Comparison of ENCODE assay signal across 27 mouse cellular contexts in the genomic region with DNA sequence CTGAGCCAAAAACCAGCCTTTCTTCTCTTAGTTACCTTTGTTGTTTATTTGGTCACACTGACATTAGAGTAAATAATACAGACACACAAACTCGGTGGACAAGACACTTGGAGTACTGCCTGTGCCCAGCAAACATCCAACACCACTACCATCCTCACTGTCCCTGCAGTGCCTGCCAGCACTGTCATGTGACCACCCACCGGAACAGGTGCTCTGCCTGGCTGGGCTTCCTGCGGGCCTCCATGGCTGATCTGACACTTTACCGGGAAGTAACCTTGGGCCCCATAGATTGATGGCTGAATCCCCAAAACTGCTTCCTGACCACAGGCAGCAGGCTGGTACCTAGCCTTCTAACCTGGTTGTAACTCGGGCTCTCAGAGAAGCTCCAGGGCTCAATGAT.
DNase-seq lines count a peak whose midpoint lies in the region; ATAC-seq and TF ChIP-seq lines count a peak whose summit lies in the region.
"Had no signal": no experiment of that assay in that cellular context is flagged by ENCODE, and none has a peak within 500 bp of the region (broad histone marks: within the 10 kb centered on the region; RNA-seq: fewer than 3 reads in every experiment).

No protein-coding gene starts in this region.

- no peaks in the 10 kb centered on the region for H3K79me2 ChIP-seq in heart, adult 2 months (replicated peaks; ENCODE audit: control insufficient read depth, insufficient read depth, low read length)

- no peak overlapping the region for H3K9ac ChIP-seq in forebrain, embryonic 11.5 days (ENCODE audit: low read length)
- H3K9ac ChIP-seq in forebrain, embryonic 15.5 days (replicated peaks): no peak overlapping the region
- no peak overlapping the region for H3K9ac ChIP-seq in heart, adult 2 months (ENCODE audit: low read depth, low read length)
- H3K9ac ChIP-seq: embryonic facial prominence, embryonic 13.5 days; forebrain, embryonic 13.5 days; forebrain, postnatal 0 days; heart, embryonic 13.5 days; hindbrain, embryonic 14.5 days had no signal

- H3K4me1 ChIP-seq in forebrain, embryonic 11.5 days (replicated peaks; ENCODE audit: control insufficient read depth, insufficient read depth, low read length): no peaks in the 10 kb centered on the region
- H3K4me1 ChIP-seq in forebrain, embryonic 15.5 days: no peaks in the 10 kb centered on the region
- H3K4me1 ChIP-seq in heart, adult 2 months (ENCODE audit: control insufficient read depth, insufficient read depth, low read length): no peaks in the 10 kb centered on the region
- H3K4me1 ChIP-seq: embryonic facial prominence, embryonic 10.5 days; forebrain, embryonic 13.5 days had no signal

- peak; percentile 39 for DNase-seq in forebrain, embryonic 11.5 days (ENCODE audit: low spot score)
- peak; percentile 83 for DNase-seq in heart, adult 11 months
- no peak for DNase-seq in heart, adult 2 months
- peak; percentile 26 for DNase-seq in lung, postnatal 25 days (ENCODE audit: low spot score)
- DNase-seq in lung, postnatal 36 days: no peak
- DNase-seq: adrenal gland, adult 8-10 months; adrenal gland, postnatal 25 days; cerebellum, adult 11-12 months; cerebellum, adult 8-10 months; cerebellum, postnatal 10 days; cerebellum, postnatal 36 days; embryo, embryonic 11 days; forebrain, postnatal 0 days; gastrocnemius, postnatal 10 days; heart, postnatal 14 days; heart, postnatal 4 days had no signal

- no peak for TF ChIP-seq POLR2A in heart, adult 2 months (IDR thresholded peaks at IDR 0.05; ENCODE audit: insufficient read depth, low read depth, low read length)

- WGBS in forebrain, embryonic 11.5 days: 82% methylated on average over 5 of the region's 5 CpGs
- 88% methylated on average over 5 of the region's 5 CpGs for WGBS in forebrain, embryonic 15.5 days
- 77% methylated on average over 5 of the region's 5 CpGs for WGBS in heart, adult 2 months

- no peak overlapping the region for H3K4me2 ChIP-seq in forebrain, embryonic 11.5 days (ENCODE audit: low read depth, low read length, severe bottlenecking)
- H3K4me2 ChIP-seq in forebrain, embryonic 15.5 days (replicated peaks): no peak overlapping the region
- H3K4me2 ChIP-seq: embryonic facial prominence, embryonic 13.5 days; forebrain, embryonic 13.5 days; heart, embryonic 13.5 days; hindbrain, embryonic 14.5 days had no signal

- no peak for TF ChIP-seq EP300 in heart, adult 2 months (IDR thresholded peaks at IDR 0.05; ENCODE audit: insufficient read depth, low read depth, low read length)

- ATAC-seq in forebrain, embryonic 11.5 days (replicated peaks; ENCODE audit: low FRiP score): no peak
- no peak for ATAC-seq in forebrain, embryonic 15.5 days (replicated peaks)
- ATAC-seq: activated CD4-positive, CD25-positive, alpha-beta regulatory T cell, adult 4 months; forebrain, embryonic 13.5 days; forebrain, postnatal 0 days; hindbrain, postnatal 0 days; inflammation-experienced regulatory T-cells, adult 6 months; intestine, embryonic 16.5 days had no signal

- H3K27ac ChIP-seq in forebrain, embryonic 11.5 days (ENCODE audit: low read depth, low read length): no peak overlapping the region
- no peak overlapping the region for H3K27ac ChIP-seq in forebrain, embryonic 15.5 days (replicated peaks)
- no peak overlapping the region for H3K27ac ChIP-seq in heart, adult 2 months
- H3K27ac ChIP-seq: embryonic facial prominence, embryonic 10.5 days; embryonic facial prominence, embryonic 13.5 days; forebrain, embryonic 13.5 days; heart, embryonic 13.5 days; hindbrain, embryonic 14.5 days; hindbrain, postnatal 0 days had no signal

- no peaks in the 10 kb centered on the region for H3K27me3 ChIP-seq in forebrain, embryonic 11.5 days (ENCODE audit: control insufficient read depth, insufficient read depth, low read length)
- no peaks in the 10 kb centered on the region for H3K27me3 ChIP-seq in forebrain, embryonic 15.5 days
- H3K27me3 ChIP-seq in heart, adult 2 months (ENCODE audit: control insufficient read depth, insufficient read depth, low read length): no peaks in the 10 kb centered on the region
- H3K27me3 ChIP-seq: embryonic facial prominence, embryonic 13.5 days; forebrain, embryonic 13.5 days had no signal

- TF ChIP-seq CTCF in heart, adult 2 months (IDR thresholded peaks at IDR 0.05): no peak

- no peaks in the 10 kb centered on the region for H3K9me3 ChIP-seq in forebrain, embryonic 11.5 days (ENCODE audit: control insufficient read depth, low read length)
- no peaks in the 10 kb centered on the region for H3K9me3 ChIP-seq in forebrain, embryonic 15.5 days
- H3K9me3 ChIP-seq: embryonic facial prominence, embryonic 10.5 days; embryonic facial prominence, embryonic 13.5 days; forebrain, embryonic 13.5 days; heart, embryonic 13.5 days had no signal

- H3K4me3 ChIP-seq in forebrain, embryonic 11.5 days (ENCODE audit: low read depth, low read length): no peak overlapping the region
- H3K4me3 ChIP-seq in forebrain, embryonic 15.5 days: no peak overlapping the region
- no peak overlapping the region for H3K4me3 ChIP-seq in heart, adult 2 months
- H3K4me3 ChIP-seq: embryonic facial prominence, embryonic 10.5 days; embryonic facial prominence, embryonic 13.5 days; erythroblast, embryonic 14.5 days; forebrain, embryonic 13.5 days; heart, embryonic 13.5 days had no signal

- H3K36me3 ChIP-seq in forebrain, embryonic 11.5 days (ENCODE audit: control insufficient read depth, insufficient read depth, low read length): no peaks in the 10 kb centered on the region
- H3K36me3 ChIP-seq in forebrain, embryonic 15.5 days: no peaks in the 10 kb centered on the region
- H3K36me3 ChIP-seq in heart, adult 2 months (ENCODE audit: control insufficient read depth, insufficient read depth, low read length): no peaks in the 10 kb centered on the region
- H3K36me3 ChIP-seq: embryonic facial prominence, embryonic 10.5 days; embryonic facial prominence, embryonic 13.5 days; heart, embryonic 13.5 days had no signal

- intact Hi-C loops in heart, adult 2 months (cut with DNase I): no loop called here

Comparison
In these comparisons a context has a peak if more than half of its experiments do, and no peak if none do; other contexts are left out.
1. DNase-seq: peak in forebrain, embryonic 11.5 days (single experiment), heart, adult 11 months (single experiment) and lung, postnatal 25 days (single experiment); none in heart, adult 2 months (0 of 2) and lung, postnatal 36 days (single experiment).